Comparison of ENCODE assay signal across 9 mouse cellular contexts in genomic region chr10:77864762-77865143, GRCm38 (mm10). TPM values are rescaled to one million over a fixed set of nuclear protein-coding genes. Genes with fewer than 3 reads are reported as not detected.
DNase-seq lines count a peak whose midpoint lies in the region; ATAC-seq lines count a peak whose summit lies in the region.
"Had no signal": no experiment of that assay in that cellular context is flagged by ENCODE, and none has a peak within 500 bp of the region (broad histone marks: within the 10 kb centered on the region; RNA-seq: fewer than 3 reads in every experiment).

No protein-coding gene starts in this region.

- intact Hi-C loops in heart, postnatal 25 days (cut with DNase I) = no loop called here

- no peak overlapping the region for H3K27ac ChIP-seq in heart, embryonic 15.5 days
- H3K27ac ChIP-seq in embryonic facial prominence, embryonic 12.5 days = no peak overlapping the region
- H3K27ac ChIP-seq in hindbrain, embryonic 16.5 days (ENCODE audit: low read depth, low read length) = no peak overlapping the region
- no peak overlapping the region for H3K27ac ChIP-seq in midbrain, embryonic 12.5 days (replicated peaks)

- WGBS in heart, embryonic 15.5 days = 24% methylated on average over 11 of the region's 11 CpGs
- WGBS in embryonic facial prominence, embryonic 12.5 days = 25% methylated on average over 11 of the region's 11 CpGs
- 40% methylated on average over 11 of the region's 11 CpGs for WGBS in hindbrain, embryonic 16.5 days
- WGBS in midbrain, embryonic 12.5 days = 40% methylated on average over 11 of the region's 11 CpGs

- no peak for ATAC-seq in heart, embryonic 15.5 days (replicated peaks; ENCODE audit: insufficient number of reproducible peaks, insufficient read depth, low FRiP score, low read depth)
- ATAC-seq in embryonic facial prominence, embryonic 12.5 days (ENCODE audit: insufficient number of reproducible peaks, insufficient read depth, low FRiP score, low TSS enrichment) = peak; percentile 42; the same call in 1 of the 2 replicates
- no peak; the same call in 1 of the 2 replicates for ATAC-seq in hindbrain, embryonic 16.5 days
- no peak for ATAC-seq in midbrain, embryonic 12.5 days (ENCODE audit: low FRiP score, low read depth)
- no peak for ATAC-seq in inflammation-experienced regulatory T-cells, adult 6 months

- H3K9ac ChIP-seq in heart, embryonic 15.5 days = no peak overlapping the region
- H3K9ac ChIP-seq in embryonic facial prominence, embryonic 12.5 days = no peak overlapping the region
- no peak overlapping the region for H3K9ac ChIP-seq in hindbrain, embryonic 16.5 days (ENCODE audit: low read depth, low read length)
- peak overlapping the region; percentile 15; the same call in 1 of the 2 replicates for H3K9ac ChIP-seq in midbrain, embryonic 12.5 days (replicated peaks)

- H3K36me3 ChIP-seq in heart, embryonic 15.5 days = no peaks in the 10 kb centered on the region
- no peaks in the 10 kb centered on the region for H3K36me3 ChIP-seq in embryonic facial prominence, embryonic 12.5 days
- no peaks in the 10 kb centered on the region for H3K36me3 ChIP-seq in hindbrain, embryonic 16.5 days (ENCODE audit: control insufficient read depth, insufficient read depth, low read length)
- H3K36me3 ChIP-seq in midbrain, embryonic 12.5 days = no peaks in the 10 kb centered on the region

- H3K4me2 ChIP-seq in heart, embryonic 15.5 days = peak overlapping the region; percentile 33; the same call in 1 of the 2 replicates
- peak overlapping the region; percentile 37 for H3K4me2 ChIP-seq in embryonic facial prominence, embryonic 12.5 days (replicated peaks)
- H3K4me2 ChIP-seq in hindbrain, embryonic 16.5 days (ENCODE audit: low read length) = peak overlapping the region; percentile 41
- peak overlapping the region; percentile 33 for H3K4me2 ChIP-seq in midbrain, embryonic 12.5 days (replicated peaks)

- H3K4me1 ChIP-seq in heart, embryonic 15.5 days (replicated peaks) = no peaks in the 10 kb centered on the region
- no peaks in the 10 kb centered on the region for H3K4me1 ChIP-seq in embryonic facial prominence, embryonic 12.5 days
- H3K4me1 ChIP-seq in hindbrain, embryonic 16.5 days (ENCODE audit: control insufficient read depth, insufficient read depth, low read depth, low read length) = no peaks in the 10 kb centered on the region
- peaks cover 6% of the 10 kb centered on the region; the same call in 1 of the 2 replicates for H3K4me1 ChIP-seq in midbrain, embryonic 12.5 days

- no peaks in the 10 kb centered on the region for H3K9me3 ChIP-seq in heart, embryonic 15.5 days (replicated peaks)
- no peaks in the 10 kb centered on the region for H3K9me3 ChIP-seq in embryonic facial prominence, embryonic 12.5 days
- no peaks in the 10 kb centered on the region for H3K9me3 ChIP-seq in hindbrain, embryonic 16.5 days (ENCODE audit: control insufficient read depth, low read length)
- no peaks in the 10 kb centered on the region for H3K9me3 ChIP-seq in midbrain, embryonic 12.5 days

- peaks cover 11% of the 10 kb centered on the region; the same call in 1 of the 2 replicates for H3K27me3 ChIP-seq in heart, embryonic 15.5 days
- no peaks in the 10 kb centered on the region for H3K27me3 ChIP-seq in embryonic facial prominence, embryonic 12.5 days
- no peaks in the 10 kb centered on the region for H3K27me3 ChIP-seq in hindbrain, embryonic 16.5 days (replicated peaks; ENCODE audit: control insufficient read depth, insufficient read depth, low read length)
- H3K27me3 ChIP-seq in midbrain, embryonic 12.5 days = no peaks in the 10 kb centered on the region

- no peak for DNase-seq in heart, postnatal 25 days (ENCODE audit: low spot score)
- DNase-seq in gastrocnemius, adult 8-10 months (ENCODE audit: low spot score in 2 of 2) = no peak
- no peak for DNase-seq in lung, postnatal 25 days (ENCODE audit: low spot score)

- peak overlapping the region; percentile 13; the same call in 1 of the 2 replicates for H3K4me3 ChIP-seq in heart, embryonic 15.5 days
- H3K4me3 ChIP-seq in embryonic facial prominence, embryonic 12.5 days = peak overlapping the region; percentile 21; the same call in 1 of the 2 replicates
- H3K4me3 ChIP-seq in hindbrain, embryonic 16.5 days (ENCODE audit: low read length) = peak overlapping the region; percentile 27
- peak overlapping the region; percentile 19 for H3K4me3 ChIP-seq in midbrain, embryonic 12.5 days

RNA-seq across cellular contexts. Expression of gene Gm3285, which starts 3.0 kb away (rescaled TPM):
- not detected in 2 replicates for polyA plus RNA-seq in heart, embryonic 15.5 days (2015; fragmentation: Nextera tagmentation; extraction: Ambion mirVana)
- not detected for total RNA-seq in heart, postnatal 25 days (2021)
- polyA plus RNA-seq in embryonic facial prominence, embryonic 12.5 days (2016; fragmentation: Nextera tagmentation; extraction: Ambion mirVana) = not detected in 2 replicates
- polyA plus RNA-seq in hindbrain, embryonic 16.5 days (2015; fragmentation: Nextera tagmentation; extraction: Ambion mirVana) = not detected in 2 replicates
- polyA plus RNA-seq in midbrain, embryonic 12.5 days (2016; fragmentation: Nextera tagmentation; extraction: Ambion mirVana) = not detected in 2 replicates
- total RNA-seq in gastrocnemius, adult 8-10 months (2022) = not detected
- polyA plus RNA-seq in inflammation-experienced regulatory T-cells, adult 6 months (2017; shearing (Covaris generic)) = not detected
- polyA plus RNA-seq: Patski had no signal

RNA-seq across cellular contexts. Expression of gene Gm10318, which starts 12.1 kb away (rescaled TPM):
- polyA plus RNA-seq in heart, embryonic 15.5 days (2015; fragmentation: Nextera tagmentation; extraction: Ambion mirVana) = not detected in 2 replicates
- total RNA-seq in heart, postnatal 25 days (2021) = not detected
- polyA plus RNA-seq in embryonic facial prominence, embryonic 12.5 days (2016; fragmentation: Nextera tagmentation; extraction: Ambion mirVana) = not detected in 2 replicates
- not detected in 2 replicates for polyA plus RNA-seq in hindbrain, embryonic 16.5 days (2015; fragmentation: Nextera tagmentation; extraction: Ambion mirVana)
- polyA plus RNA-seq in midbrain, embryonic 12.5 days (2016; fragmentation: Nextera tagmentation; extraction: Ambion mirVana) = not detected in 2 replicates
- not detected for total RNA-seq in gastrocnemius, adult 8-10 months (2022)
- polyA plus RNA-seq in inflammation-experienced regulatory T-cells, adult 6 months (2017; shearing (Covaris generic)) = not detected
- polyA plus RNA-seq: Patski had no signal

RNA-seq across cellular contexts. Expression of gene Gm36176, which starts 18.1 kb away (rescaled TPM):
- polyA plus RNA-seq in heart, embryonic 15.5 days (2015; fragmentation: Nextera tagmentation; extraction: Ambion mirVana) = not detected in 2 replicates
- total RNA-seq in heart, postnatal 25 days (2021) = not detected
- polyA plus RNA-seq in embryonic facial prominence, embryonic 12.5 days (2016; fragmentation: Nextera tagmentation; extraction: Ambion mirVana) = not detected in 2 replicates
- polyA plus RNA-seq in hindbrain, embryonic 16.5 days (2015; fragmentation: Nextera tagmentation; extraction: Ambion mirVana) = not detected in 2 replicates
- not detected in 2 replicates for polyA plus RNA-seq in midbrain, embryonic 12.5 days (2016; fragmentation: Nextera tagmentation; extraction: Ambion mirVana)
- not detected for total RNA-seq in gastrocnemius, adult 8-10 months (2022)
- polyA plus RNA-seq in inflammation-experienced regulatory T-cells, adult 6 months (2017; shearing (Covaris generic)) = not detected
- polyA plus RNA-seq: Patski had no signal

RNA-seq across cellular contexts. Expression of gene Krtap10-10, which starts 29.0 kb away (rescaled TPM):
- polyA plus RNA-seq in heart, embryonic 15.5 days (2015; fragmentation: Nextera tagmentation; extraction: Ambion mirVana) = not detected in 2 replicates
- total RNA-seq in heart, postnatal 25 days (2021) = not detected
- polyA plus RNA-seq in embryonic facial prominence, embryonic 12.5 days (2016; fragmentation: Nextera tagmentation; extraction: Ambion mirVana) = not detected in 2 replicates
- not detected in 2 replicates for polyA plus RNA-seq in hindbrain, embryonic 16.5 days (2015; fragmentation: Nextera tagmentation; extraction: Ambion mirVana)
- polyA plus RNA-seq in midbrain, embryonic 12.5 days (2016; fragmentation: Nextera tagmentation; extraction: Ambion mirVana) = not detected in 2 replicates
- not detected for total RNA-seq in gastrocnemius, adult 8-10 months (2022)
- not detected for polyA plus RNA-seq in inflammation-experienced regulatory T-cells, adult 6 months (2017; shearing (Covaris generic))
- polyA plus RNA-seq: Patski had no signal

RNA-seq across cellular contexts. Expression of gene Lrrc3, which starts 37.6 kb away (rescaled TPM):
- polyA plus RNA-seq in heart, embryonic 15.5 days (2015; fragmentation: Nextera tagmentation; extraction: Ambion mirVana) = 1.1 and 2.2 TPM in 2 replicates
- under 1 TPM; 0.65 to 0.73 TPM for total RNA-seq in heart, postnatal 25 days (2021)
- 4.4 and 4.7 TPM in 2 replicates for polyA plus RNA-seq in embryonic facial prominence, embryonic 12.5 days (2016; fragmentation: Nextera tagmentation; extraction: Ambion mirVana)
- 23.7 and 25.7 TPM in 2 replicates for polyA plus RNA-seq in hindbrain, embryonic 16.5 days (2015; fragmentation: Nextera tagmentation; extraction: Ambion mirVana)
- polyA plus RNA-seq in midbrain, embryonic 12.5 days (2016; fragmentation: Nextera tagmentation; extraction: Ambion mirVana) = 5.3 and 5.6 TPM in 2 replicates
- under 1 TPM; 0.07 to 0.49 (median 0.08) TPM for total RNA-seq in gastrocnemius, adult 8-10 months (2022)
- polyA plus RNA-seq in inflammation-experienced regulatory T-cells, adult 6 months (2017; shearing (Covaris generic)) = not detected
